Mouse (Mus musculus): ENCODE measurements around the gene Gtf2h5. TPM values are rescaled to one million over a fixed set of nuclear protein-coding genes. Genes with fewer than 3 reads are reported as not detected.

The Gtf2h5 gene
- 26.5 TPM for polyA plus RNA-seq (2014; fragmentation: Illumina TruSeq; extraction: RNeasy Lipid Tissue Mini Kit (QIAGEN cat#74804); ENCODE audit: low replicate concordance)

DNA sequence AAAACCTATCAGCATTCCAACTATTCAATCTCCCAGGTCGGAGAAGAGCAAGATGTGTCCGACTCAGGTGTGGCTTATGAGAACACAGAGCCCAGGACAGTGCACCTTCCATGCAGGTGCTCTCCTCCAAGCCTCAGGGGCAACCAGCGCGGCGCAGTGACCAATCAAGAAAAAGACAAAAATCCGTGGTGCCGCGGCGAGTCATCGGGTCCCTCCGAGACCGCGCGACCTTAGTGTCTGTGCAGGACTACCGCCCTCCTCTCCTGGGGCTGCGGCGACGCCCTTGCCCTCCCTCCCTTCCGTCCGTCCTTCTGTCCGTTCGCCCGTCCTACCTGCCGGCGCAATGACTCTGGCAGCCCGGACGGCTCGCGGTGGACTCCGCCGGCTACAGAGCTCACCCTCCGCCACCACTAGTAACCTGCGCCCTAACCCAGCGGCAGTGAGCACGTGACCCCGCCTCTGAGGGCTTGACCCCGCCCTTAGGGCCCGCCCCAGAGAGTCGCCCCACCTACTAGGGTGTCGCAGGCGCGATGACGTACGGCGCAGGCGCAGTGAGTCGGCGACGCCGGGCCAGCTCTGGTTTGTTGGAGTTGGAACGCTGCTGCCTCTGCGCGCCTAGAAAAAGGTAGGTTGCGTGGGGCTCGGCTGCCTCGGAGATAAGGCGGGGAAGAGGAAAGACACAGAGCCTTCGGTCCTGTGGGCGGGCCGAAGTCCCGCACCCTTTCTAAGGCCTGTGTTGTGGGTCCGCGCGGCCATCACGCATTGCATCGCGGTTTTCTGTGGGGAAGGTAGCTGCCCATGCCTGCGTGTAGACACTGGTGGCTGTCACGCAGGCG is at the start of gene Gtf2h5, which contains the start of gene Serac1:
Gene Gtf2h5, plus strand, starts transcription at position 500 of the 836 bp plus-strand sequence.
Gene Serac1, minus strand, starts transcription at position 455 of the 836 bp plus-strand sequence.

DNA sequence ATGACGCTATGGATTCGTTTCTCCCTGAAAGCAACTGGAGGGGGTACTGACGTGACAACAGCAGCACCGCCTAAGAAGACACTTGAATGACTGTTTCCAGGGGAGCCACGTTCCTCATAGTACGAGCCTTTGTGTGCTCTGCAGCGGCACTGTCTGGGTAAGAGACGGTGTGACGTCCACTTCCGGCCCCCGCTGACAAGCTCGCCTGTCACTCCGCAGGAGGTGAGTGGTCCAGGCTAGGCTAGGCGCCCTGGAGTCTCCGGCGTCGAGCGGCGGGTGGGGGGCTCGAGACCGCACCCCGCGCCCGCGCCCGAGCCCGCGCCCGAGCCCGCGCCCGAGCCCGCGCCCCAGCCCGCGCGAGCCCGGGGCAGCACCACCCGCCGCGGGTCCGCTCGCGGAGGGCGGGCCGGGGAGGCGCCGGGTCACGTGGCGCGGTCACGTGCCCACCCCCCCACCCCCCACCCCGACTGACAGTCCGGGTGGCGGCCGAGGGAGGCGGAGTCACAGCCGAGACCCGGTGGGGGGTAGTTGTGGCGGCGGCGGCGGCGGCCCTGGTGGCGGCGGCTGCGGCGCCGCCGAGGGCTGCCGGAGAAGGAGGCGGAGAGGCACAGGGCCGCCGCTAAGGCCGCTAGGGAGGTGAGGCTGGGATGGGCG is 26.9 kb downstream of the Gtf2h5 start, which contains the start of gene Tulp4:
Gene Tulp4, plus strand, starts transcription at position 77 of the 654 bp plus-strand sequence.

Other genes with a start within 250 kb of the Gtf2h5 start
- 122 TPM for gene Snx9, start 238.5 kb upstream of the Gtf2h5 start, polyA plus RNA-seq (2014; fragmentation: Illumina TruSeq; extraction: RNeasy Lipid Tissue Mini Kit (QIAGEN cat#74804); ENCODE audit: low replicate concordance)
- 1.9 TPM for gene Synj2, start 138.5 kb upstream of the Gtf2h5 start, polyA plus RNA-seq (2014; fragmentation: Illumina TruSeq; extraction: RNeasy Lipid Tissue Mini Kit (QIAGEN cat#74804); ENCODE audit: low replicate concordance)
- gene Serac1, start within 50 bp of the Gtf2h5 start, polyA plus RNA-seq (2014; fragmentation: Illumina TruSeq; extraction: RNeasy Lipid Tissue Mini Kit (QIAGEN cat#74804); ENCODE audit: low replicate concordance), result 2.9 TPM
- gene Tulp4, start 26.7 kb downstream of the Gtf2h5 start, polyA plus RNA-seq (2014; fragmentation: Illumina TruSeq; extraction: RNeasy Lipid Tissue Mini Kit (QIAGEN cat#74804); ENCODE audit: low replicate concordance), result 55.1 TPM
- gene Tmem181a, start 177.1 kb downstream of the Gtf2h5 start, polyA plus RNA-seq (2014; fragmentation: Illumina TruSeq; extraction: RNeasy Lipid Tissue Mini Kit (QIAGEN cat#74804); ENCODE audit: low replicate concordance), result 22.7 TPM
- 6.1 TPM for gene Dynlt1a, start 237.7 kb downstream of the Gtf2h5 start, polyA plus RNA-seq (2014; fragmentation: Illumina TruSeq; extraction: RNeasy Lipid Tissue Mini Kit (QIAGEN cat#74804); ENCODE audit: low replicate concordance)